Mouse (Mus musculus): ENCODE results near the gene Prr14l.

GRCm38 (mm10) chr5:32756141-32756540 is 97.9 kb downstream of the Prr14l start:
- TF ChIP-seq CHD2 (IDR thresholded peaks at IDR 0.05; ENCODE audit: low read depth, low read length) (no peak), HCFC1 (IDR thresholded peaks at IDR 0.05; ENCODE audit: borderline replicate concordance, insufficient read depth, low read length) (no peak), MAFK (IDR thresholded peaks at IDR 0.05; ENCODE audit: insufficient read depth, low read depth, low read length) (no peak), ZC3H11A (IDR thresholded peaks at IDR 0.05; ENCODE audit: borderline replicate concordance, low read depth, low read length) (no peak), ZNF384 (IDR thresholded peaks at IDR 0.05; ENCODE audit: low read depth, low read length) (no peak)

Measured in ES-E14 (cell line).